Mouse (Mus musculus): ENCODE data around the gene Cacna1s.

DNA sequence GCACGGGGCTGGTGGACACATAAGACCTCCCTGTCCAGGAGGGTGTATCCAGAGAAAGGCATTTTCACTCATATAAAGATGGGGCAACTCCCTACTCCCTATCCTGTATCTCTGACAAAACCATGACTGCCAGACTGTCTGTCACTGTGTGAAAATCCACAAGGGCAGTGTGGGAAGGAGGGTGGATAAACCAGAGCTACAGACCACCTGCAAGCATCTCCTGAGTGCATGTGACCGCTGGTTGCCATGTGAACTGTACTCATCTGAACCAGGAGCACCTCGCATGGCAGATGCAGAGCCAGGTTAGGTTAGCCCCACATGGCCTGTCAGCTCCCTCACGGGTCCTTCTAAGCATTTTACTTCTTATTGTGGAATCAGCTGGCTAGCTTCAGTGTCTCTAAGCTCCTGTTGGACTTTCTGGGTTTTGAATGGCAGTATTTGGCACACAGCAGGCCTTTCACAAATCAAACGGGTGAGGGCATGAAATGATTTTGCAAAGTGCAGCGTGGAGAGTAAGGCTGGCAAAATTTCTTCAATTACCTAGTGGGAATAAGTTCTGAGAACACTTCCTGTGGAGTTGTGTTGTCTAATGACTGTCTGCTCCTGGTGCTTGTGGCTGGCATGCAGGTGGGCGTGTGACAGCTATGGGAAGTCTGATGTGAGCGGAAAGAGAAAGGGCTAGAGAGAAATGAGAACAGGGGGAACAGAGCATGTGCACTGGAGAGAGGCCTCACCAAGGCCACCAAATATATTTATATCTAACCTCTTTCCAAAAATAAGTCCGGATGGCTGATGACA is 37.0 kb downstream of the Cacna1s start:
- TF ChIP-seq POLR2A (IDR thresholded peaks at IDR 0.05; ENCODE audit: borderline replicate concordance, control insufficient read depth, low read depth, low read length) (no peak), CTCF (IDR thresholded peaks at IDR 0.05; ENCODE audit: control insufficient read depth, insufficient read depth, low read length) (no peak)
